Mouse (Mus musculus): Measurements from ENCODE around the gene Lfng. TPM values are rescaled to one million over a fixed set of nuclear protein-coding genes. Genes with fewer than 3 reads are reported as not detected.
A peak's percentile ranks its signal among the peaks of the same experiment; 100 is the strongest.

The Lfng gene
- total and polyA plus RNA-seq, 3 experiments = 11.2 to 14.1 TPM; not detected in 1

DNA sequence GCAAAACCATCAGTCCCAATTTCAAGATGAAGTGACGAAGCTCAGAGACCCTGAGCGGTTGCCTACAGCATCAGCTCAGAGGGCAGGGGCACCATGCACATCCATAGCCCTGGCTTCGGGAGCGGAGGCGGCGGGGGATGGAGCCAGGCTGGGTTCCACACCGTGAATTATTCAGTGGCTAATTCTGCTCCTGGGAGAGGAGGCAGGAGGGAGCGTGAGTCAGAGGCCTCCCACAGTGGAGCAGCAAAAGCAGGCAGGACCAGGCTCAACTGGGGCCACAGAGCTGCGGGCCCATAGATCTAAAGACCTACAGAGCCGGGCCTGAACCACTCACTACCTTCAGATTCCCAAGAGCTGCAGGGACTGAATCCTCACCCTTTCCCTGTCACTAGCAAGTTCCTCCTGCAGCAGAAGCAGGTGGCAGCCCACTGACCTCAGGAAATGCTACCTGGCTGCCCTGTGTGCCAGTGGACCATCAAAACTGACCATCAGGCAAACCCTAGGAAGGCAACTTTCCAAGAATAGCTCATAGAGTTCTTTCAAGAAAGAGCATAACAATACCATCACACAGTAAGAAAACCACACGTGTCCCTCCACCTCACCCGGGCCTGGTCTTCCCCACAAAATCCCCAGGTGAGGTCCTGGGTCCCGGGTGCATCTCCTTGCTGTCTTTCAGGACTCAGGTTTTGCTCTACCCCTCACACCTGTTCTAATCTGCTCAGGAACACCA, 40.1 kb downstream of the Lfng start:
- Histone ChIP-seq H3K27me3 (ENCODE audit: control insufficient read depth in 1 of 2, insufficient read depth in 2 of 2, low read length in 2 of 2) (no peaks in the 10 kb centered on the region), H3K27ac (ENCODE audit: control insufficient read depth, low read depth, low read length) (no peak overlapping the region), H3K36me3 (ENCODE audit: control insufficient read depth in 1 of 2, insufficient read depth in 2 of 2, low read length in 2 of 2) (peaks cover 0 to 23% of the 10 kb centered on the region in 2 experiments; a peak in 2 of 4 replicates), H3K4me3 (ENCODE audit: control insufficient read depth in 1 of 2, insufficient read depth in 1 of 2, low read depth in 2 of 2, low read length in 2 of 2) (no peak overlapping the region), H3K9ac (ENCODE audit: control insufficient read depth, low read depth, low read length, poor library complexity, severe bottlenecking) (no peak overlapping the region), H3K9me3 (replicated peaks; ENCODE audit: insufficient read depth, low read length) (no peaks in the 10 kb centered on the region), H3K79me2 (ENCODE audit: control insufficient read depth, insufficient read depth, low read length, poor library complexity) (peaks cover 4% of the 10 kb centered on the region; the same call in 1 of the 2 replicates), H3K4me1 (ENCODE audit: control insufficient read depth in 1 of 2, insufficient read depth in 2 of 2, low read length in 2 of 2) (peaks cover 14 to 37% of the 10 kb centered on the region in 2 experiments)
- TF ChIP-seq ZMIZ1 (IDR thresholded peaks at IDR 0.05; ENCODE audit: low read depth, low read length) (no peak), JUND (IDR thresholded peaks at IDR 0.05; ENCODE audit: low read depth, low read length) (no peak), NRF1 (IDR thresholded peaks at IDR 0.05; ENCODE audit: insufficient read depth, low read depth, low read length, poor library complexity, severe bottlenecking) (no peak), KAT2A (conservative IDR thresholded peaks at IDR 0.05; ENCODE audit: low read depth, low read length) (no peak), E2F4 (IDR thresholded peaks at IDR 0.05; ENCODE audit: borderline replicate concordance, low read depth, low read length) (no peak), CHD2 (IDR thresholded peaks at IDR 0.05; ENCODE audit: low read length) (no peak), EP300 (IDR thresholded peaks at IDR 0.05; ENCODE audit: low read depth in 1 of 2, low read length in 2 of 2) (no peak), BHLHE40 (IDR thresholded peaks at IDR 0.05; ENCODE audit: borderline replicate concordance, low read depth, low read length) (no peak), TCF12 (IDR thresholded peaks at IDR 0.05; ENCODE audit: low read depth, low read length) (no peak), USF2 (IDR thresholded peaks at IDR 0.05; ENCODE audit: borderline replicate concordance in 1 of 2, insufficient read depth in 1 of 2, low read depth in 1 of 2, low read length in 2 of 2) (no peak), ZNF384 (IDR thresholded peaks at IDR 0.05; ENCODE audit: low read depth, low read length) (no peak), CTCF (IDR thresholded peaks at IDR 0.05 in 2 of 3, conservative IDR thresholded peaks at IDR 0.05 in 1 of 3; ENCODE audit: control insufficient read depth in 1 of 3, insufficient read depth in 1 of 3, low read depth in 2 of 3, low read length in 3 of 3, poor library complexity in 1 of 3, severe bottlenecking in 1 of 3) (no peak), TAL1 (IDR thresholded peaks at IDR 0.05; ENCODE audit: low read length) (no peak), MAZ (IDR thresholded peaks at IDR 0.05; ENCODE audit: low read depth, low read length) (no peak), ETS1 (IDR thresholded peaks at IDR 0.05; ENCODE audit: low read depth, low read length) (no peak), NELFE (IDR thresholded peaks at IDR 0.05; ENCODE audit: low read depth, low read length) (no peak)
- no peak for DNase-seq (ENCODE audit: low read depth, low spot score)

DNA sequence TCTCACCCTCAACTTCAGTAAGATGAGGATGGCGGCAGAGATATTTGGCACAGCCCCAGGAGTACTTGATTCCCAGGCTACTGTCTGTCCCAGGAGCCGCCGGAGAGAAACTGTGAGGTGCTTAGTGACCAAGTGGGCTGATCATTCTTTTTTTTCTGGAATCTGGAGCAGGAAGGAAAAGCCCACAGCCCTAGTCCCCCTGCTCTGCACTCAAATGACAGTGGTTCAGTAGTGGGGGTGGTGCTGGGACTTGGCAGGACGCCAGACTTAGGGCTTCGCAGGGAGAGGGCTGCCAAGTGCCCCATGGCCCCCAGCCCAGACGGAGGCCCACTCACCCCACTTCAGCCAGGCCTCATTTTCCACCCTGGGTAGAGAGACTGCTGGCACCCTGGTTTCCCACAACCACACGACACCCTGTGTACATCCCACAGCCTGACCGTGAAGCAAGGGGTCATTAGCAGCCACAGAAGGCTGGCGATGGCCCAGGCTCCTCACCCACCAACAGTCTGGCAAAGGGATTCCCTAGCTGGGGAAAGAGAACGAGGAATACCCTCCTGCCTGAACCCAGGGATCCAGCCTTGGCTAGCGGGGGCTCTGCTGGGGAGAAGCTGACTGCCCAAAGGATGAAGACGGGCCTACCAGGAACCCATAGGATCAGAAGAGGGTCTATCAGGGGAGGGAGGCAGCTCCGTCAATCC, 40.9 kb downstream of the Lfng start:
- TF ChIP-seq E2F4 (IDR thresholded peaks at IDR 0.05; ENCODE audit: borderline replicate concordance, low read depth, low read length) (no peak), ETS1 (IDR thresholded peaks at IDR 0.05; ENCODE audit: low read depth, low read length) (no peak), MAZ (IDR thresholded peaks at IDR 0.05; ENCODE audit: low read depth, low read length) (no peak), ELF1 (IDR thresholded peaks at IDR 0.05; ENCODE audit: low read depth, low read length) (no peak), MYC (IDR thresholded peaks at IDR 0.05; ENCODE audit: low read depth, low read length) (no peak), TBP (IDR thresholded peaks at IDR 0.05; ENCODE audit: low read depth, low read length) (no peak), POLR2A (IDR thresholded peaks at IDR 0.05; ENCODE audit: control insufficient read depth in 1 of 2, insufficient read depth in 1 of 2, low read depth in 1 of 2, low read length in 2 of 2, poor library complexity in 1 of 2) (no peak), RAD21 (IDR thresholded peaks at IDR 0.05; ENCODE audit: low read depth, low read length) (no peak), CTCF (IDR thresholded peaks at IDR 0.05 in 2 of 3, conservative IDR thresholded peaks at IDR 0.05 in 1 of 3; ENCODE audit: control insufficient read depth in 1 of 3, insufficient read depth in 1 of 3, low read depth in 2 of 3, low read length in 3 of 3, poor library complexity in 1 of 3, severe bottlenecking in 1 of 3) (no peak), ZMIZ1 (IDR thresholded peaks at IDR 0.05; ENCODE audit: low read depth, low read length) (no peak), EP300 (IDR thresholded peaks at IDR 0.05; ENCODE audit: low read depth in 1 of 2, low read length in 2 of 2) (no peak), USF2 (IDR thresholded peaks at IDR 0.05; ENCODE audit: borderline replicate concordance in 1 of 2, insufficient read depth in 1 of 2, low read depth in 1 of 2, low read length in 2 of 2) (no peak), HCFC1 (IDR thresholded peaks at IDR 0.05; ENCODE audit: low read depth, low read length) (no peak), MXI1 (IDR thresholded peaks at IDR 0.05; ENCODE audit: low read depth, low read length) (no peak), SIN3A (IDR thresholded peaks at IDR 0.05; ENCODE audit: low read length) (no peak), BHLHE40 (IDR thresholded peaks at IDR 0.05; ENCODE audit: borderline replicate concordance, low read depth, low read length) (no peak), MYB (IDR thresholded peaks at IDR 0.05; ENCODE audit: low read depth, low read length) (no peak)
- Histone ChIP-seq H3K9me3 (replicated peaks; ENCODE audit: insufficient read depth, low read length) (no peaks in the 10 kb centered on the region), H3K4me1 (ENCODE audit: control insufficient read depth in 1 of 2, insufficient read depth in 2 of 2, low read length in 2 of 2) (peaks cover 11 to 30% of the 10 kb centered on the region in 2 experiments), H3K27me3 (ENCODE audit: control insufficient read depth in 1 of 2, insufficient read depth in 2 of 2, low read length in 2 of 2) (no peaks in the 10 kb centered on the region), H3K27ac (ENCODE audit: control insufficient read depth, low read depth, low read length) (no peak overlapping the region), H3K79me2 (ENCODE audit: control insufficient read depth, insufficient read depth, low read length, poor library complexity) (peaks cover 4% of the 10 kb centered on the region; the same call in 1 of the 2 replicates), H3K9ac (ENCODE audit: control insufficient read depth, low read depth, low read length, poor library complexity, severe bottlenecking) (peak overlapping the region; percentile 80), H3K4me3 (ENCODE audit: control insufficient read depth in 1 of 2, insufficient read depth in 1 of 2, low read depth in 2 of 2, low read length in 2 of 2) (peak overlapping the region; percentile 65 to 94), H3K36me3 (ENCODE audit: control insufficient read depth in 1 of 2, insufficient read depth in 2 of 2, low read length in 2 of 2) (peaks cover 0 to 18% of the 10 kb centered on the region in 2 experiments; a peak in 2 of 4 replicates)
- peak; percentile 27 for DNase-seq (ENCODE audit: low read depth, low spot score)

All from MEL (cell line).